Mouse (Mus musculus) stomach, embryonic 14.5 days (tissue): ENCODE measurements around the gene Sec14l2. TPM values are rescaled to one million over a fixed set of nuclear protein-coding genes. Genes with fewer than 3 reads are reported as not detected.

Experiments used
- ATAC-seq: fragments of 200-750 bp; cut with Nextera tagmentation; 2 replicates; pipeline ENCODE4 v1.8.0; 2017; ENCODE audit warnings: low read depth, moderate TSS enrichment; ENCODE audit not compliant: insufficient number of reproducible peaks, insufficient read depth, low FRiP score
- H3K27ac ChIP-seq: fragments of 300-500 bp; sonication (generic); 2 replicates; pipeline ENCODE4 v1.5.1; 2014; ENCODE audit warnings: mild to moderate bottlenecking, low read length, moderate library complexity, mixed read lengths
- H3K27me3 ChIP-seq: fragments of 300-500 bp; sonication (generic); 2 replicates; pipeline ENCODE4 v1.6.1; 2014; ENCODE audit warnings: low read length, control low read depth, mixed read lengths; ENCODE audit not compliant: control insufficient read depth, insufficient read depth
- H3K36me3 ChIP-seq: fragments of 300-500 bp; sonication (generic); 2 replicates; pipeline ENCODE4 v1.6.1; 2014; ENCODE audit warnings: mild to moderate bottlenecking, control low read depth, low read length, moderate library complexity, mixed read lengths; ENCODE audit not compliant: control insufficient read depth, insufficient read depth
- H3K4me1 ChIP-seq: fragments of 300-500 bp; sonication (generic); 2 replicates; pipeline ENCODE4 v1.6.1; 2014; ENCODE audit warnings: low read length, control low read depth, mixed read lengths; ENCODE audit not compliant: control insufficient read depth, insufficient read depth
- H3K4me2 ChIP-seq: fragments of 300-500 bp; sonication (generic); replicated peaks from 2 replicates; pipeline ENCODE4 v1.6.1; 2014; ENCODE audit warnings: low read depth, low read length, control low read depth
- H3K4me3 ChIP-seq: fragments of 300-500 bp; sonication (generic); 2 replicates; pipeline ENCODE4 v1.5.1; 2014; ENCODE audit warnings: low read depth, low read length, control low read depth
- H3K9ac ChIP-seq: fragments of 300-500 bp; sonication (generic); replicated peaks from 2 replicates; pipeline ENCODE4 v1.6.1; 2014; ENCODE audit warnings: low read depth, mild to moderate bottlenecking, control low read depth, low read length, moderate library complexity, mixed read lengths
- H3K9me3 ChIP-seq: fragments of 300-500 bp; sonication (generic); 2 replicates; pipeline ENCODE4 v1.6.1; 2016; ENCODE audit warnings: low read depth, low read length, control low read depth; ENCODE audit not compliant: control insufficient read depth
- WGBS: fragments of 180-500 bp; shearing (Covaris S2); extraction: QIAGEN DNeasy Blood & Tissue Kit; methylation state at CpG from one replicate; pipeline ENCODE4 v1.1.7; 2014; 5-methylcytosine and 5-hydroxymethylcytosine counted together
- polyA plus RNA-seq: library from polyadenylated mRNA; unstranded; fragments of >200 nt; fragmentation: Nextera tagmentation; extraction: Ambion mirVana; gene quantifications from 2 replicates; pipeline ENCODE4 v1.2.1, GENCODE M21; 2014

The Sec14l2 gene
- polyA plus RNA-seq, 1 experiment from 2014 or later, result 1.4 TPM

DNA sequence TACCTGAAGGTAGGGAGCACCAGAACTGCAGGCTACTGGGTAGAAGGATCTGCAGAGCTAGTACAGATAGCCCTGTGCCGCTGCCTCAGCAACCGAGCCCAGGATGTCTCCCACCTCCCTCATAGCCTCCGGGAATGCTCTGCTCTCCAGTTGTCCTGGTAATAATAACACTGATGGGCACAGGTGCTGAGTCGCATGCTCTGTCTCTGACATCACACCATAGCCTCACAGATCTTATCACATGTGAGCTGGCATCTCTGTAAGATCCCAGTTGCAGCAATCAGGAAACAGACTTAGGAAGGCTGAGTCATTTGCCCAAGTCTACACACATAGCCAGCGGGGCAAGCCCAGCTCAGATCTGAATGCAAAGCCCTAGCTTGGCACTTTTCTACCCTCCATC, 21.4 kb downstream of the Sec14l2 start:
- no peak overlapping the region for H3K27ac ChIP-seq
- no peak overlapping the region for H3K9ac ChIP-seq
- no peak overlapping the region for H3K4me2 ChIP-seq
- no peaks in the 10 kb centered on the region for H3K36me3 ChIP-seq
- 76% methylated on average over 5 of the region's 5 CpGs for WGBS
- H3K4me1 ChIP-seq, result peaks cover 5% of the 10 kb centered on the region; the same call in 1 of the 2 replicates
- H3K4me3 ChIP-seq, result no peak overlapping the region
- no peaks in the 10 kb centered on the region for H3K9me3 ChIP-seq
- ATAC-seq, result no peak
- H3K27me3 ChIP-seq, result no peaks in the 10 kb centered on the region

DNA sequence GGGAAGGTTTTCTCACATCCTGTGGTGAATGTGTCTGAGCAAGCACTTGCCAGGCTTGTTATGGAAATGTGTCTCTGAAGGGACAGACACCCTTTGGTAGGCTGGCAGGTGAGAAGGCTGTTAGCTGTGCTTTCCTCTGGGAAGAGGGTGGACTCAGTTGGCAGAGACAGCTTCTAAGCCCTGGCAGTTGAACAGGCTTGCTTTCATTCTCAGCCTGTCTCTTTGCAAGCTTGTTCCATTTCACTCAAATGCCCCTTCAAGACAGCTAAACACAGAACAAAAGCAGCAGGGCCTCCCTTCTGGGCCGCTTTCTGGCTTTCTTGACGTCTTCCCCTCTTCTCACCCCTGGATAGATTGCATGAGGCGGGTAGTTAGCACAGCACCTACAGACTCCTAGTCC, 23.8 kb downstream of the Sec14l2 start:
- Histone ChIP-seq H3K36me3 (no peaks in the 10 kb centered on the region), H3K27ac (no peak overlapping the region), H3K4me2 (no peak overlapping the region), H3K4me3 (no peak overlapping the region), H3K9ac (no peak overlapping the region), H3K9me3 (no peaks in the 10 kb centered on the region), H3K4me1 (peaks cover 11% of the 10 kb centered on the region; the same call in 1 of the 2 replicates), H3K27me3 (no peaks in the 10 kb centered on the region)
- WGBS, result 62% methylated on average over 3 of the region's 3 CpGs
- no peak for ATAC-seq

DNA sequence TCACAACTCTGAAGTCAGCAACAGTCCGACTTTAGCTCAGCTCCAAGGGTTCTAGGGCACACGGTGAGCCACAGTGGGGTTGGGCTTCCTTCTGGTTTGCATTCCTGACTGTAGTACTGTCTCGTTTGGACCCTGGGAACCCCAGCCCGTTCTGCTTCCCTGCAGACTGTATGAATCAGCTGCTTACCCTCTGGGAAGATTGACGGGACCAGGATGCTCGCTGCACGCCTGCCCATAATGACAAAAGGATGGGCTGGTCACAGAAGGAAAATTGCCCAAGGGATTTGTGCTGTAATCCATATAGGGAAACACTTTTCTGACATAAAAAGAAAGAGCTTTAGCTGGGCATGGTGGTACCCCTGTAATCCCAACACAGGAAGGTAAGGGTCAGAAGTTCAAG, 24.4 kb downstream of the Sec14l2 start:
- H3K9ac ChIP-seq, result no peak overlapping the region

DNA sequence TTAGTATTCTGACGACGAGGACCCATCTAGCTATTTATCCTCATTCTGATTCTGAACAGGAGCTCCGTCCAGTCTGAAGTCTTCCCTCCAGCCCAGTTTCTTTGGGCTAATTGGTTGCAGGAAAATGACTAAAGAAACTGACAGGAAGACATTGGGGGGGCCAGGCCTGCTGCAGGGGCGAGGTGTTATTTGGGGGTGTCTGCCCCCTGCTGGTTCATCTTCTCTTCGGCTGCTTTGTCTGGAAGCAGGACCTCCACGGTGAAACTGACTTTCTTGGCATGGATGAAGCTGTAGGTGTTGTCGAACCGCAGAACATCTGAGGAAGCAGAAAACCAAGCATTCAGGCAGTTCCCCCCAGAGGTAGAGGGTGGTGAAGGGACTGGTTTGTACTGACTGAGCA, 25.1 kb downstream of the Sec14l2 start:
- WGBS, result 65% methylated on average over 8 of the region's 8 CpGs
- Histone ChIP-seq H3K9me3 (no peaks in the 10 kb centered on the region), H3K27ac (no peak overlapping the region), H3K9ac (no peak overlapping the region), H3K4me2 (no peak overlapping the region), H3K36me3 (no peaks in the 10 kb centered on the region), H3K4me1 (peaks cover 11% of the 10 kb centered on the region; the same call in 1 of the 2 replicates), H3K27me3 (no peaks in the 10 kb centered on the region), H3K4me3 (no peak overlapping the region)
- ATAC-seq, result no peak

More for the DNA sequence above, 24.4 kb downstream of the Sec14l2 start:
- Histone ChIP-seq H3K4me2 (no peak overlapping the region), H3K27me3 (no peaks in the 10 kb centered on the region), H3K36me3 (no peaks in the 10 kb centered on the region), H3K4me3 (no peak overlapping the region), H3K9me3 (no peaks in the 10 kb centered on the region), H3K27ac (no peak overlapping the region), H3K4me1 (peaks cover 11% of the 10 kb centered on the region; the same call in 1 of the 2 replicates)
- 76% methylated on average over 7 of the region's 7 CpGs for WGBS
- ATAC-seq, result no peak

DNA sequence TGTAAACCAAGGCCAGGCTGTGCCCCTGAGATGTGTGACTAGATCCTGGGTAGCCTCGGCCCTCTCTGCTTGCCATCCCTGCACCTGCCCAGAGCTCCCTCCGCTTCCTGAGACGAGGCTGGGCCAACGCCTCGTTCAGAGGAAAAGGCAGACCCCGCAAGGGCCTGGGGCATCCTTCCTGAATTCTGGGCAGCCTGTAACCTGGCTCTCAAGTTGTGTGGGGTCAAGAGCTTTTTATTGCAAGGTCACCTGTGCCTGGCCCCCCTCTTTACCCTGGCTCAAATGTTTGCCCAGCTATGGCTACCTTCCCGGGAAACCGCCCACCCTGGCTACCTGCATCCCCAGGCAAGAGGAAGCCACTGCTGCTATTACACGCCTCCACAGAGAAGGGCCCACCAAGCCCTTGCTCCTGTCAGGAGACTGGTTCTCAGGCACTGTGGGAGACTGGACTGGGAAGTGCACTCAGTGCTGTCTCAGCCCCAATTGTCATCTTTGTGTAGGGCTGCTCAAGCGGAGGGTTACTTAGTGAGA, 26.1 kb downstream of the Sec14l2 start:
- H3K36me3 ChIP-seq, result no peaks in the 10 kb centered on the region
- peak overlapping the region; percentile 67 for H3K9ac ChIP-seq
- 32% methylated on average over 10 of the region's 10 CpGs for WGBS
- ATAC-seq, result no peak
- no peaks in the 10 kb centered on the region for H3K9me3 ChIP-seq
- peak overlapping the region; percentile 80 for H3K4me2 ChIP-seq
- peaks cover 11% of the 10 kb centered on the region; the same call in 1 of the 2 replicates for H3K4me1 ChIP-seq
- H3K4me3 ChIP-seq, result peak overlapping the region; percentile 50
- H3K27me3 ChIP-seq, result no peaks in the 10 kb centered on the region
- peak overlapping the region; percentile 89 for H3K27ac ChIP-seq

DNA sequence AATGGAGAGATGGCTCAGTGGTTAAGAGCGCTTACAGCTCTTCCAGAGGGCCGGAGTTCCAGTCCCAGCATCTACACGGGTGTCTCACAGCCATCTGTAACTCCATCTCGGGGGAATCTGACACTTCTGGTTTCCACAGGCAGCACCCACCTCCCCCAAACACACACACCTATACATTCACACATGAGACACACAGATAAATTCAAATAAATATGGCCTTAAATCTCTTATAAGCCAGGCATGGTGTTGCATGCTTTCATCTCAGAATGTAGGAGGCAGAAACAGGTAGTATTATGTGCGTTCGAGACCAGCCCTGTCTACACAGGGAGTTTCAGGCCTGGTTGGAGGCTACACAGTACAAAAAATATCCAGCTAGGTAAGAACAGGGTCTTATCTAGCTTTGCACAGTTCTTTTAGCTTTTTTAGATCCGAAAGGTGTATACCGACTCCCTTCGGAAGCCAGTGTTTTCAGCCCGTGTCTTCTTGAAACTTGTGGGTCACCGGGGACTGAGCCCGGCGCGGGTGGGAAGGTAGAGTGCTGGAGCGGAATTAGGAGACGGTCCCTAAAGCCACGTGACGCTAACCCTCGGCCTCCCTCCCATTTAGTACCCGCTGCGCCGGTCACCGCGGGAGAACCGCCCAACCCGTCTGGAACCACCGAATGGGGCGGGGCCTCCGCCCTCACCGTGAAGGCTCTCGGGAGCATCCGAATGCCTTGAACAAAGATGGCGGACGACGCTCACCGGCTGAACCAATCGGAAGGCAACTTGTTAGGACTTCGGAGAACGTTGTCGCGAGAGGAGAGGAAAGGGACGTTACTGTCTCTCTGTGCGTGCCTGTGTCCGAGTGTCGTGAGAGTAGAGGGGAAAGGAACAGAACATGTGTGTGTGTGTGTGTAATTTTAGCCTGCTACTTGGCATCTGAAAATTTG, 26.9 kb downstream of the Sec14l2 start:
- Histone ChIP-seq H3K27ac (peak overlapping the region; percentile 89), H3K9me3 (no peaks in the 10 kb centered on the region), H3K36me3 (no peaks in the 10 kb centered on the region; the same call in 1 of the 2 replicates), H3K4me3 (peak overlapping the region; percentile 50), H3K27me3 (no peaks in the 10 kb centered on the region), H3K4me1 (peaks cover 11% of the 10 kb centered on the region; the same call in 1 of the 2 replicates), H3K9ac (peak overlapping the region; percentile 67), H3K4me2 (peak overlapping the region; percentile 80)
- ATAC-seq, result peak; percentile 92
- WGBS, result 4% methylated on average over 45 of the region's 45 CpGs

DNA sequence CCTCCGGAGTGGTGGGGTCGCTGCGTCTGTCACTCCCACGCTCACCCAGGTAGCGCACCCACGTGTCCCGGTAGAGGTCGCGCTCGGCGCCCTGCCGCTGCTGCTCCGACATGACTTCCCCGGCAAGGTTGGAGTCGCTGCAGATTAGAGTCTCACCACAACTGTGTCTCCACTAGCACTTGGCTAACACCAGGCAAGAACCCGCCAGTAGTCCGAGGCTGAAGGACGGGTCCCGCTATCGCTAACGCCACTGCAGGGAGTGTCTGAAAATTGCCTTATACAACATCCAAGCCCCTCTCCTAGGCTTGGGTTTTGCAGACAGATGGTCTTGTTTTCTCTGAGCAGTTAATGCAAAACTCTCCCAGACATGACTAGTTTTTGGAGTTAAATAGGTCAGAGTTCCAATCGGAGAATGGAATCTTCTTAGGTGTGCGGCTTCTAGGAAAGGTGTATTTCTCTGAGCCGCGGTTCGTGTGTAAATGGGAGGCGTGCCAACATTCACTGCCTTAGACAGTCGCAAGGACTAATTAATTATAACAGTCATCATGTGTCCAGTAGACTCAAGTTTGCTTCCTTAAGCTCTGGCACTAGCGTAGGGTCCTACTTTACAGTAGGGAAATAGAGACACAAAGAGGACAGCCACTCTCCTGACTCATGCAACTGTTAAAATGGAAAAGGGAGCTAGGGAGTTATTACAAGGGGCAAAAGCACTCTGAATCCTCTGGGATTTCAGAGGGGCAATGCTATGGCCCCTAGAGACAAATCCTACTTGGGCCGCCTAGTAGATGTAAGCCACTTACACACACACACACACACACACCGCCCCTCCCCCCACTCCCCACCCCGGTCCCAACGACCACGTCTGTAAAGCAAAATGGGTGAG, 27.8 kb downstream of the Sec14l2 start, which contains the start of gene Mtfp1:
TSS of gene Mtfp1 (minus strand) at position 275 of the 883 bp plus-strand sequence.
- no peak for ATAC-seq
- Histone ChIP-seq H3K4me2 (peak within 1 kb of the TSS; percentile 80), H3K9me3 (no peaks in the 10 kb centered on the region), H3K9ac (peak within 1 kb of the TSS; percentile 36), H3K36me3 (peaks cover 4% of the 10 kb centered on the region; the same call in 1 of the 2 replicates), H3K4me1 (peaks cover 11% of the 10 kb centered on the region; the same call in 1 of the 2 replicates), H3K27ac (peak within 1 kb of the TSS; percentile 77), H3K27me3 (no peaks in the 10 kb centered on the region), H3K4me3 (peak within 1 kb of the TSS; percentile 57)
- WGBS, result 5% methylated on average over 34 of the region's 34 CpGs
